Comparison of ENCODE assay signal across 17 mouse cellular contexts in the genomic region with DNA sequence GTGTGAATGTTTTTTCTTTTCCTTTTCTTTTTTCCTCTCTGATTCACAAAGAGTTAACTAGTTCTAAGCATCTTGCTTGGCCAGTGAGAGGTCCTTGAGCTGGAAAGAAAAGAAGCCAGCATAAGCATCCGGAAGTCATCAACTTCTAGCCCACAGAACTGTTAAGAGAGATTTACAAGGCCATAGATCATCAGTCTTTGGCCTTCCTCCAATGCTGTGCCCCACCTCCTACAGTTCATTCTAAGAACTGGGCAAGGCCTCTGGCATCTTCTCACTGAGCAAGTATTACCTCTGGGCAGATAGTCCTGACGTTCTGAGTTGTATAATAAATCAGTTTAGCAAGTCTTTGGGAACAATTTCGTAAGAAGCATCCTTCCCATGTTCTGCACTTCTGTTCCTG. TPM values are rescaled to one million over a fixed set of nuclear protein-coding genes. Genes with fewer than 3 reads are reported as not detected.
A peak's percentile ranks its signal among the peaks of the same experiment; 100 is the strongest.
DNase-seq lines count a peak whose midpoint lies in the region.
"Had no signal": no experiment of that assay in that cellular context is flagged by ENCODE, and none has a peak within 500 bp of the region (broad histone marks: within the 10 kb centered on the region; RNA-seq: fewer than 3 reads in every experiment).

No protein-coding gene starts in this region.

- DNase-seq in adrenal gland, adult (ENCODE audit: inconsistent age in 2 of 2, low spot score in 1 of 2), result peak; percentile 20 to 73
- no peak for DNase-seq in adrenal gland, postnatal 4 days (ENCODE audit: low spot score in 2 of 2)
- peak; percentile 2 for DNase-seq in ovary, adult 18-20 months (ENCODE audit: low spot score)
- no peak for DNase-seq in ovary, postnatal 10 days (ENCODE audit: low spot score)
- peak; percentile 2 for DNase-seq in embryo, embryonic 11.5 days (ENCODE audit: low read depth, low spot score)
- DNase-seq in mesoderm, embryonic 11.5 days (ENCODE audit: low read depth, low spot score), result peak; percentile 23
- no peak for DNase-seq in B cell, adult 2 months
- DNase-seq in retina, postnatal 1 day, result no peak
- DNase-seq: cerebellum, adult 11-12 months; cerebellum, postnatal 36 days; gastrocnemius, postnatal 25 days; heart, adult 2 months; heart, postnatal 4 days; kidney, adult 8-10 months; right cerebral cortex, postnatal 4 days; thymus, postnatal 14 days had no signal

RNA-seq across cellular contexts. Expression of a gene that starts 8.9 kb away (rescaled TPM):
- total RNA-seq in adrenal gland, postnatal 4 days (2021), result under 1 TPM in 1 of 2 experiments, not detected in 1; 0.06 TPM
- total RNA-seq: gastrocnemius, postnatal 25 days; heart, adult 2 months; heart, postnatal 4 days; megakaryocyte progenitor cell, adult 5-6 weeks had no signal

Comparison
In these comparisons a context has a peak if more than half of its experiments do, and no peak if none do; other contexts are left out.
1. DNase-seq: peak in adrenal gland, adult (2 of 2), ovary, adult 18-20 months (single experiment), embryo, embryonic 11.5 days (single experiment) and mesoderm, embryonic 11.5 days (single experiment); none in adrenal gland, postnatal 4 days (0 of 2), ovary, postnatal 10 days (single experiment), B cell, adult 2 months (0 of 2) and retina, postnatal 1 day (single experiment).